Mouse (Mus musculus): ENCODE data around the gene Smc1b.
"Not testable (repeated sequence)": the region's sequence is repeated elsewhere in the genome, so short reads cannot be mapped to it uniquely, and the experiment has no call there.

The Smc1b gene

DNA sequence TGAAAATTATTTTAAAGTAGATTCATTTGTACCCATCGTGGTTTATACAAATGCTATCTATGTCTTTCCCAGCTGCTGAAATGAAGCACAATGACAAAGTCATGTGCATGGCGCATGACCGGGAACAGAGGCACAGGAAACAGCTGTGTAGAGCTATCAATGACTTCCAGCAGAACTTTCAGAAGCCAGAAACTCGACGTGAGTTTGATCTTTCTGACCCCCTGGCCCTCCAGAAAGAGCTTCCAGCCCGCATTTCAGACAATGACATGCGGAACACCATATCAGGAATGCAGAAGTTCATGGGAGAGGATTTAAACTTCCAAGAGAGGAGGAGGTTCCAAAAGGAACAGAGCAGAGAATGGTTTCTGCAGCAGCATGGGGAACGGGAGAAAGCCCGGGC, 3.4 kb upstream of the Smc1b start:
- no peak for DNase-seq (ENCODE audit: low spot score)

DNA sequence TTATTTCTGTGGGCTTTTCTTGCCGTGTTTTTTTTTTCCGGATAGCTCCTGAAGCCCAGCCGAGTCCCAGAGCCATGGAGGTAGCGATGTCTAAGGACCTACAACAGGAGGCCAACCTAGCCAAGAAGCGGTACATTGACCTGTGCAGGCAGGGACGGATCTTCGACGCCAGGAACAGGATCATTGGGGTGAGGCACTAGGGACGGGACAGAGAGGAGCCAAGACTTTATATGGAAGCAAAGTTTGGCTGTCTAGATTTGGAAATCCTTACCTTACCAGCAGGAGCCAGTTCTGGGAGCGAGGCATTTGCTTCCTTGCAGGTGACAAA, 393 bp upstream of the Smc1b start:
- no peak for DNase-seq (ENCODE audit: low spot score)

DNA sequence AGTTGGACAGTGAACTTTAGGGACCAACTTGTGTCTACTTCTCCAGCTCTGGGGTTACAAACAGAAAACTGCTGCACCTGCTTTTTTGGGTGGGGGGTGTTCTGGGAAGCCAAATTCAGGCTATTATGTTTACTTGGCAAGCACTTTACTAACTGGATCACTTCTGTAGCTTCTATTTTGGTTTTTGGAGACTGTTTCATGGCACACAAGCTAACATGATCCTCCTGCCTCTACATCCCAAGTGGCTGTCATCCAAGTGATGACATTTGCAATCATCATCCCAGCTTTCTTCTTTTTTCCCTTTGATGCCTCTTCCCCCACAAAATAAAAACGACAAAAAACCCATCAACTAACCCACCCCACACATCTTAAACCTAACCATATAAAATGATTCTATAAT, 46.1 kb downstream of the Smc1b start:
- no peak for DNase-seq (ENCODE audit: low spot score)

DNA sequence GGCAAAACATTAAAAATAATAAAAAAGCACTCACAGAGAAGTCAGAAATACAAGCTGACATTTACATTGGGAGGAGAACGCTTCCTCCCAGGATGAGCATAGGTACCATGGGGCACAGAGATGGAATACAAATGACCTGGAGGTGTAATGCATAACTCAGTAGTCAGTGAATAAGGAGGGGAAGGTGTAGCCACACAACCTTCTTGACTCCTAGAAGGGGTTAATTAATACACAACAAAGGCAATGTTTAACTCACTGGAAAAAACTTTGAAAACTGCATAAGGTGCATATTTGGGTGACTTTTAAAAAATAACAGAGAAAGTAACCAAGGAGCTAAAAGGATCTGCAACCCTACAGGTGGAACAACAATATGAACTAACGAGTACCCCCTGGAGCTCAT, 59.1 kb downstream of the Smc1b start:
- DNase-seq (ENCODE audit: low spot score) = no peak

DNA sequence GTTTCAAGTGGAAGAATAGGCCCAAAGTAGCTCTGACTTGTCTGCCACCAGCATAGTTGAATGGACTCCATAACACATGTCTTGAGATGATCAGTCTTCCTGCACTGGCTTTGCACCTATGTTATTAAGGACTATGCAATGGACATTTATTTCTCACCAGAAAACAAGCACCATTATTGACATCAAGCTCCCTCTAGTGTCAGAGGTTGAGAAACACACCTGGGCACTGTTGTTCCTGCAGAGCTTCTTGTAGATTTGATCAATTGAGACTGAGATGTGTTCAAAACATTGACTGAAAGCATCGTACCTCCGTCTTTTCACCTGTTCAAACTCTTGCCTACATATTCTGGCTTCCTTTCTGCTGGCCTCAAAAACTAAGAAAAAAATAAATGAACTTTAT, 61.2 kb downstream of the Smc1b start:
- DNase-seq (ENCODE audit: low spot score) = peak; percentile 42

DNA sequence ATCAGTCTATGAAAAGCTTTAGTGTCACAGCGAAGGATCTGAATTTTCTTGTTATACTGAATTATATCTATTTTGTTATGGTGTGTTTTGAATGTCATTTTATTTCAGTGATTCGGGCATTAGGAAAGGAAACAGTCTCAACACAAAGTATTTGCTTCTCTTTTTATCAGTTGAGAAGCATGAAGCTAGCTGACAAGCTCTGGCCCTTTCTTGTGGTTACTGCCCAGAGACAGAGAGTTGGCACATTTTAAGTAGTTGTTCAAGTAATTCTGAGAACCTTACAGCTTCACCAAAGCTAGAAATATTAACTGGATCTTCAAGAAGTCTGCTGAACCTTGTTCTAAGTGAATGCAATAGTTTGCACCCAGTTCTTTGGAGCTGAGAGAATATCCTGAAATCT, 68.3 kb downstream of the Smc1b start:
- DNase-seq (ENCODE audit: low spot score) = no peak

DNA sequence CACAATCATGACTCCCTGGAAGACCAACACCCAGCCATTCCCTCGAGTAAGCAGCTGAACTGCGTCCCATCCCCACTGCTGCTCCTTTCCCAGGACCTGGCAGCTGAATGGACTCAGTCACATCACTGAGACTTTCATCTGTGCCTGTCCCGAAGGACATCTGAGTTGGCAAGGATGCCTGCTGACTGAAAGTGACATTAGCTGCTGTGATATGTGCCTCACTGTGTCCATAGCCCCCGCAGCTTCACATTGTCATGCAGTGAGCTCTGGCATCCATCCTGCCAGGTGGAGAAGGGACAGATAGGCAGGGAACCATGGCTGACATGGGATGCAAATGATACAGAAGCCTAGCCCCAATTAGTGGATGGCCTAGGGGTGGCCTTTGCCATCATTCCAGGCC, 76.6 kb downstream of the Smc1b start:
- DNase-seq (ENCODE audit: low spot score) = no peak

DNA sequence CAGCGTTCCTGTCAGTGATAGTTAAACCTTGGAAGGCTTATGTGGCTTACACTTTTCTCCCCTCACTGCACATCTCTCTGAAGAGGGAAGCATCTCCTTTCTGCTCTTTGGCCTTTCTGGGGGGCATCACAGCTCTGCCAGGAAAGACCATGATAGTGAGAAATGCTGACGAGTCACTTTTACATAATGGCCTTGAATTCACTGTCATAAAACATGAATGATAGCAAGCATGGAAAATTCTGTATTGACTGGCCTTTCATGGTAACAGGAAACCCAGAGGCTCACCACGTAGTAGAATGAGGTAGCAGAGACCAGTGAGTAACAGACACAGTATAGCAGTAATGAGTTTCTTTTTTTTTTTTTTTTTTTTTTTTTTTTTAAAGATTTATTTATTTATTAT, 77.7 kb downstream of the Smc1b start:
- no peak for DNase-seq (ENCODE audit: low spot score)

DNA sequence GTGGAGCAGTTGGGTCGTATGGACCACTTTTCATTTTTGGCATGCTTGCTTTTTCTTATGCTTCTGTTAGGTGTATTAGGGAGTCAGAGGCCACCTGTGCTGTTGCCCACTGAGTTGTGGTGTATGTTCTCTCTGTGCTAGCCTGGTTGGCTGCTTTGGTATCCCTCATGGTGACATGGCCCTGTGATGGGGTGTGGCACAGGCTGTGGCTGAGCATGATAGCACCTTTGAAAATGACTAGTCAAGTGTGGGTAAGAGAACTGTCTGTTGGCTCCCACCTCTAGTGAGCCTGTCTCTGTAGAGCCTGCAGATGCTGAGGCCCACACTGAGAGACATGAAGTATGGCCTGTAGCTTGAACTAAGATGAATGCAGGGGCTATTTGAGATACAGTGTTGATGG, 82.0 kb downstream of the Smc1b start:
- DNase-seq (ENCODE audit: low spot score) = no peak

DNA sequence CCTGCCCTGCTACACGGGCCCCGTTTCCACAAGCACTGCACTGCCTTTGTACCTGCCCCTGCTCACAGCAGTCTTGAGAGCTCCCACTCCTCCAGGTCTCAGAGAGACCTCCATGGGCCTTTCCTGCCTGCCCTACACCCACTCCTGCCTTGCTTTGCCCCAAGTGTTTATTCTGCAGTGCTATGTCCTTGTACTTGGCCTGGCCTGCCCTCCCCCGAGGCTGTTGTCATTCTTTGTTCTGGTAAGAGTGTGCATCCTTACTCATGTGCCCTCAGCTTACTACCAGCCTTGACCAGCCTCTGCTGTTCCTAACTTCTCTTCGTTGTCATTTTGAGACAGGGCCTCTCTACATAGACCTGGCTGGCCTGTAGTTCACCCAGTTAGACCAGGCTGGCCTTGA, 83.9 kb downstream of the Smc1b start:
- no peak for DNase-seq (ENCODE audit: low spot score)

DNA sequence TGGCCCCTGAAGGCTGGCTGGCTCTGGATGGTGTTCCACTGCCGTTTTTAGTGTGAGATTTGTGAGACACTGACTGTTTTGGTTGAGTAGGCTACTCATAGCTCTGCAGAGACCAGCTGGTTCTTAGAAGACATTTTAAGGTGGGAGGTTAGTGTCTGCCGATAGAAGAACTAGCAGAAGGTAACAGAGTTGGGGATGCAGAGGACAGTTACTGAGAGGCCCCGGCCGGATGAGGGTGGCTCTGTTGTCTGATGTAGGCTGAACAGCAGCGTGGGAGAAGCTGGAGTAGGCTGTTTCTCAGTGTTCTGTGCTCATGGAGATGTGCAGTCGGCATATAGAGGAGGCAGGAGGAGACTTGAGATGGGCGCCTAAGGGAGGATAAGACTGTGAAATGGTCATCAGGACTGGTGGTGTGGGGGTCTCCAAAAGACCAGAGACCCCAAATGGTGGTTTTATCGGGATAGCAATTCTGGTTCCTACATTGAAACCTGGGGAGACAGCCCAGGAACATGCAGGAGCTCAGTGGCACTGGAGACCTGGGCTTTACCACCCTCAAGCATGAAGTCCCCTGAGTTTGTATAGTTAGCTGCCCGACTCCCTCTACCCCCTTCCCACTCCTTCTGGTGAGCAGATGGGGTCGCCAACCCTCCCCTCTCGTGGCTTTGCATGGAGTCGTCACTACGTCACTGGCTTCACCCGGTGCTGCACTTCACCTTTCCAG, 85.4 kb downstream of the Smc1b start:
- DNase-seq (ENCODE audit: low spot score) = no peak

DNA sequence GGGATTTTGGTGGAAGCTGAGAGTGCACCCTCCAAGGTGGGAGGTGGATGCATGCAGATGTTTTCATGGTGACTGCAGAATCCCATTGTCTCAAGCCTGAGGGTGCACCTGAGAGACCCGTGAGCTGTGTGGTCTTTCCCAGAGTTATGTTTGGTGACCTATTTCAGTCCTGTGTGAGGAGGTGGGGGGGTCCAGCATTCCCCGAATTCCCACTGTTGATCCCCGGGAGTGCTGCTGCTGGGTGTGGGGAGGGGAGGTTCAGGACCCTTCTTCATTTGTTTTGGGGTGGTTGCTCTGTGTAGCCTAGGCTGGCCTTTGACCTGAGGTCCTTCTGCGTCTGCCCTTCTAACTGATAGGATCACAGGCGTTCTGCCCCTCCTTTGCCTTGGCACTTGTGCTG, 88.0 kb downstream of the Smc1b start:
- no peak for DNase-seq (ENCODE audit: low spot score)

DNA sequence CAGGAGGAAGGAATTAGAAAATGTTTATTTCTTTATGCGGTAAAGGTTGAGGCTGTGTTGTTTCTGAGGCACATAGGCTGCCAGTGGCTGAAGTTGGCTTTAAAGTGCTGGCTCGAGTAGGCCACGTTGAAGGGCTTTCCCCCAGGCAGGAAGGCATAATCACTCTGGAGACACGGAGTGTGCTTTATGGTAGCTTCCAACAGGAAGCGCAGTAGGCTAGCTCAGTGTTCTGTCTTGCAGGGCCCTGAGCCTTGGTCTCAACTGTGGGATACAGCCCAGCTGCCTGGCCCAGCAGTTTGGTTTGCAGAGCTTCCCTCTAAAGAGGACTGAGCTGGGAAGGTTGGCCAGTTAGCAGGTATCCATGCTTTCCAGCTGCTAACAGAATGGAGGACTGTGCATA, 88.6 kb downstream of the Smc1b start:
- DNase-seq (ENCODE audit: low spot score) = no peak

DNA sequence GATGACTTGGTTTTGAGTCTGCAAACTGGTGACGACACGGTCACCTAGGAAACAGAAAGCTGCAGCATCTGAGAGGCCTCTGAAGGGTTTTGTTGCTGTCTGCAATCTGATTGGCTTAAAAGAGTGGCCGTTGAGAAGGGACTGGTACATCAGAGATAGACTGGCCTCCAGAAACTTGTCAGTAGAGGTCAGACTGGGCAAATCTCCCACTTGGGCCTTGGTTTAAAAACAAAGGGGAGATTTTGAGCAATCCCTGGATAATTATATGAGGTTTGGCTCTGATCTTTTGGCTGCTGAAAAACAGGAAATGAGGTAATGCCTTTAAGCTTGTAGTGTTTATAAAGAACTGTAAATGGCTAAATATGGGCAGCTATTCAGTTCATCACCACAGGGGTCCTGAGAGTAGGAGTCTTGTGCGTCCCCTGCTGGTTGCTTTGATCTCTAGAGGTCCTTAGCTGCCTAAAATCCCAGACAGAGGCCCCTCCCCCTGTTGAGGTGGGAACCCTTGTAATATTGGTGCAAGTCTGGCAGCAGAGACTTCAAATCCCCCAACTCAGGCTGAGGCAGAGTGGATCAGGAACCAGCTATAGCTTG, 89.3 kb downstream of the Smc1b start:
- peak; percentile 72 for DNase-seq (ENCODE audit: low spot score)

DNA sequence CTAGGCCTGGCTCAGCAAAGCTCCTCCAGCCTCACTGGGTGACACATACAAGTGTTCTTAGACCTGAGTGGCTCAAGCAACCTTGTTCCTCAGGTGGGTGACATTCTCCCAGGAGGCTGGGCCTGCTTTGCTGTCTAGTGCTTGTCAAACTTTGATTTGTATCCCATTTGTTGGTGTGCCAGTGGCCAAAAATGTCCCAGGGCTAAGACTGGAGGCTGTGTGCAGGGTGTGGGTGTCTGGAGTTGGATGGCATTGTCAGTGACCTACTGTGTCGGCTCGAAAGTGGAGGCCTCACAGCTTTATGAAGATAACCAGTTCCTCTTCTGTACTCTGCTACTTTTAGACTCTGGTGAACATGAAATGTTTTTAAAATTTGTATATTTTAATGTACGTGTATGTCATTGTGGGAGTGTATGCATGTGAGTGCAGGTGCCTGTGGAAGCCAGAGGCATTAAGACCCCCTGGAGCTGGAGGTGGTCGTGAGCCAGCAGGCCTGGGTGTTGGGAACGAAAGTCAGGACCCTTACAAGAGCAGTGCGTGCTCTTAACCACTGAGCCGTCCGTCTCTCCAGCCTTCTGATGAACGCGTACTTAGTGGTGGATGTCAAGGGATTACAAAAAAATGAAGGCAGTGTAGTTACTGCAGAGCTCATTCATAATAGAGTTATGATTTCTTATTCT, 90.1 kb downstream of the Smc1b start:
- DNase-seq (ENCODE audit: low spot score) = no peak

DNA sequence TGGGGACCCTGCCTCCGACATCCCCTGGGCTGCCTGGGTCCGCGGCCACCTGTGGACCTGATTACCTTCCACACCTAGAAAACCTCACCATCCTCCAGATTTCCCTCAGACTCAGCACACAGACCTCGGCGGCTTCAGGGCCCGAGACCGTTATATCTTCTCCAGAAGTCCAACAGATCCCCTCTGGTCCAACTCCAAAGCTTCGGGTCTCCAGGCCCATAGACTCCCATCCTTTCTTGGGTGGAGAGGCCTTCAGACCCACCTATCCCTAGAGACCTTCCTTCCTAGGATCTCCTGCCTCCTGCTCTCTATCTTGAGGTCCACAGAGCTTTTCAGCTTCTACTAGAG, 94.4 kb downstream of the Smc1b start:
- DNase-seq (ENCODE audit: low spot score) = no peak

DNA sequence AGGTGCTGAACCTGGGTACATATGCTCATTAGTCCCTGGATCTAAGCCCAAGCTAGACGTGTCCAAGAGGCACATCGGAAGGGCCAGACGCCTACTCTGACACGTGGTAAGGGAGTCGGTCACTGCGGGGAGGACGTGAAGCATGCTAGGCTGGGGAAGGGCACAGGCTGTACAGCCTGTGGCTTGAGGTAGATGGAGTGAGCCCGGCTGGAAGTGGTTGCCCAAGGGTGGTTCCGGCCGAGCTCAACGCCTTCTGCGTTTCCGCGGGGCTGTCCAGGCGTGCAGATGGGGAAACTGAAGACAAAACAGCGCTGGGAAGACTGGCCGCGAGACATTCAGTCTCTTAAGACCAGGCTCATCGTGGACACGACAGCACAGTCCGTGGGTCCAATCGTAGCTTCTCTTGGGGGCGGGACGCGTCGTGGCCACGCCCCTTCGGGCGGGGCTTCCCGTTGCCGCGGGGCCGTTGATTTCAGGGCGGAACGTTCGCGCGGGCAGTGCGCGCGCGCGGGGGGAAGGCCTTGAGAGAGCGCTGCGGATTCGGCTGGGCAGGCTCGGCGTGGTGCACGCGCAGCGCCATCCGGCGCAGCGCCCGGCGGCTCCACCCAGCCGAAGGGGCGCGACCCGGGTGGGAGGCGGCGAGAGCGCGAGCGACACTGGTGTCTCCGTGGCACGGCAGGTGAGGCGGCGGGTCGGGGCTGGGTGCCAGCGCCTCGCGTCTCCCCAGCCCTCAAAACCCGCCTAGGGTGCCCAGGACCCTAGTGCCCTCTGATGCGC, 95.0 kb downstream of the Smc1b start:
- peak; percentile 98 for DNase-seq (ENCODE audit: low spot score)

DNA sequence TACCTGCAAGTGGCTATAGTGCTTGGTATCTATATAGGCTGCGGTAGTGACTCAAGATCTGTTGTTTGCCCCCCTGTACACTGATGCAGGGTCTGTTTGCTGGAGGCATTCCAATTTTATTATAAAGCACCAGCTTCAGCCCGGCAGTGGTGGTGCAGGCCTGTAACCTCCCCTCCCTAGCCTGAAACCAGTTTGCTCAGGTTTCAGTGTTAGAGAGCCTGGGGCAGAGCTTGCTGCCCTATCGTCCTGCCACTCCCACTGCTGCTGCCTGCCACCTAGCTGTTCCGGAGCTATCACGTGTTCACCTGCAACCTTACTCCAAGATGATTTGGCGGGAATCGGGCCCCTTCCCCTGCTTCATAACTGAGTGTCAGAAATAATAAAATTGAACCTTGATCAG, 97.8 kb downstream of the Smc1b start:
- DNase-seq (ENCODE audit: low spot score) = peak; percentile 65

DNA sequence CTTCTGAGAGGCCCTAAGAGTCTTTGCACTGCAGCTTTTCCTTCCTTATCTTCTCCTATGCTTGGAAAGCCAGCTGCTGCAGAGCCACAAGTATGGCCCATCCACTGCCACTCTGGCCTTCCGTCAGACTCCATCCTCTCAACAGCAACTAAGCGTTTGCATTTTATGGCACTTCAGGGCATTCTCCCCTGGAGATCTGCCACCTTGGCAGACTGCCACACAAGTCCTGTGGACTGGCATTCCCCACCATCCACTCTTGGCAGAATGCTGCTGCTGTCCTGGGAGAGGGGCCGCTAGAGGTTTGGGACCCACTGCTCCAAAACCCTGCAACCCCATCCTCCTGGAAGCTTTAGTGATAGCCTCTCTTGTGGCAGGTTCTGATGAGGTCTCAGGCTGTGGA, 99.9 kb downstream of the Smc1b start:
- no peak for DNase-seq (ENCODE audit: low spot score)

DNA sequence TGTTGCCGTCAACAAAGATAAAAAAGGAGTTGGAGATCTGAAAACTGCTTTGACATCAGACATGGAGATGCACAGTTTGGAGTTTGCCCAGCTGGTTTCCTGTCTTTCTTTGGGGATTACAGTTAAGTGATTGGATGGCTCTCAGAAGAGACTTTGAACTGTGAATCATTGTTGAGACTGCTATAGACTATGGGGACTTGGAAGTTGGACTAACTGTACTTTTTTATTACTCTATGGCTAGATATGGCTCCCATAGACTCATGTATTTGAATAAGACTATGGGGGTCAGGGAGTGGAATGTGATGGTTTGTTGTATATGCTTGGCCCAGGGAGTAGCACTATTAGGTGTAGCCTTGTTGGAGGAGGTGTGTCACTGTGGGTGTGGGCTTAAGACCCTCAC, 101.1 kb downstream of the Smc1b start:
- not testable (repeated sequence) for DNase-seq (ENCODE audit: low spot score)

DNA sequence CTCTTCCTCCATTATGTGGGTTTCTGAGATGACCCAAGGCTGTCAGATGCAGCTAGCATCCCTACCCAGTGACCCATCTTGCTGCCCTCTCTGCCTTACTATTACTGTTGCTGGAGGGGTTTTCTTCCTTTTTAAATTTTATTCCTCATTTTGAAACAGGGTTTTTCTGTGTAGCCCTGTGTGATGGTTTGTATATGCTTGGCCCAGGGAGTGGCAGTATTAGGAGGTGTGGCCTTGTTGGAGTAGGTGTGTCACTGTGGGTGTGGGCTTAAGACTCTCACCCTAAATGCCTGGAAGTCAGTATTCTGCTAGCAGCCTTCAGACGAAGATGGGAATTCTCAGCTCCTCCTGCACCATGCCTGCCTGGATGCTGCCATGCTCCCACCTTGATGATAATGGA, 103.1 kb downstream of the Smc1b start, which contains the start of gene Fam118a:
Gene Fam118a, plus strand, starts transcription at position 301 of the 400 bp plus-strand sequence.
- DNase-seq (ENCODE audit: low spot score) = not testable (repeated sequence)

DNA sequence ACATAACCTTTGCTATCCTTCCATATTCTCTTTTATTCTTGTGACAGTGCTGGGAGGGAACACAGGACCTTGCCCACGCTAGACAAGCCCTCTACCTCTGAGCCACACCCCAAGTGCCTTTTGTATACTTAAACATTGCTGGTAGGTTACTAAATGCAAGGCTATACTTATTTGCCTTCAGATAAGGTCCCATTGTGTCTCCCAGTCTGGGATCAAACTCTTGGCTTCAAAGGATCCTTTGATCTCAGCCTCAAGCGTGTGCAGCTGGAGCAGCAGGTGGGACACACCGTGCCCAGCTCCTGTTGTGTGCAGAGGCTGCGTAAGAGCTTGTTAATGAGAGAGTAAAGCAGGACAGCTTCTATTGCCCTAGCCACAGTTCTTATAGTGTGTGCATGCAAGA, 104.0 kb downstream of the Smc1b start:
- DNase-seq (ENCODE audit: low spot score) = no peak

DNA sequence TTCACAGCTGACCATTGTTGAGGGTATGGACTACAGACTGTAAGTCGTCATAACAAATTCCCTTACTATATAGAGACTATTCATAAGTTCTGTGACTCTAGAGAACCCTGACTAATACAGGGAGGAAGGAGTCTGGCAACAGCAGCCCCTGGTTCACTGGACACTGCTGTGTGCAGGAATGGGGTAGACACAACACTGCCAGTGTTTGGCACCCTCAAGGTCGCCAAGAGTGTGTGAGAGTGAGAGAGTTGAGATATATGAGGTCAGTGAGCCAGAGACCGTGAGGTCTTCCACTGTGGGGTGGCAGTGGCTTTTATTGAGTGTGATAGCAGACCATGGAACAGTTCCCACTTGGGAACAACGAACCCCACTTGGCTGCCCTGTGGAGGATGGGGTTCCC, 105.6 kb downstream of the Smc1b start:
- no peak for DNase-seq (ENCODE audit: low spot score)

Measured in urinary bladder, postnatal 14 days (tissue).